Mouse (Mus musculus): ENCODE data around the gene Fam90a1a. TPM values are rescaled to one million over a fixed set of nuclear protein-coding genes. Genes with fewer than 3 reads are reported as not detected.
"Not testable (repeated sequence)": the region's sequence is repeated elsewhere in the genome, so short reads cannot be mapped to it uniquely, and the experiment has no call there.

Gene Fam90a1a
- polyA plus RNA-seq (2015; fragmentation: Nextera tagmentation; extraction: Ambion mirVana): not detected in 2 replicates

DNA sequence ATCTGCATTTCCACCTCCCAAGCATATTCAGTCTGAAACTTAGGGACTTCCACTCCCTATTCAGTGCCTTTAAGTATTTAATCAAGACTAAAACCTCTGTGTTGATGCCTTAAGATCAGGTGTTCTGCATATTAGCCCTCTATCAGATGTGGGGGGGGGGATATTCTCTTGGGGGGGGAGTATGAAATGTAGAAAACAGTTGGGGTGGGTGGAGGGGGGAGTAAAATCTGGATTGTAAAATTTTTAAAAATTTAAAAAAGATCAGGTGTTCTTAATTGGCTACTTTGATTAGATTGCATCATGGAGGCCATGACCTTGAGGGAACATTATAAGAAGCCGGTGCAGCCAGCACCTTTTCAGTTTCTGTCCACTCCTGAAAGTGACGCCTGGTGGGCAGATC lies at the start of gene Fam90a1a:
Gene Fam90a1a (plus strand): TSS at position 301 of the 400 bp plus-strand sequence.
- no peak for DNase-seq (ENCODE audit: low spot score)
- no peaks in the 10 kb centered on the region for H3K4me1 ChIP-seq (ENCODE audit: insufficient read depth, low read depth, low read length)
- ATAC-seq: no peak
- TF ChIP-seq EP300 (IDR thresholded peaks at IDR 0.05): no peak
- TF ChIP-seq CTCF (IDR thresholded peaks at IDR 0.05): no peak
- H3K36me3 ChIP-seq (ENCODE audit: insufficient read depth, low read length): no peaks in the 10 kb centered on the region
- H3K4me3 ChIP-seq (ENCODE audit: low read depth, low read length): no peak within 1 kb of the TSS
- no peak within 1 kb of the TSS for H3K4me2 ChIP-seq (replicated peaks; ENCODE audit: low read depth, low read length)
- 90% methylated on average over 2 of the region's 2 CpGs for WGBS
- H3K9ac ChIP-seq (replicated peaks; ENCODE audit: low read depth): no peak within 1 kb of the TSS
- H3K27me3 ChIP-seq (replicated peaks; ENCODE audit: insufficient read depth, low read length): no peaks in the 10 kb centered on the region
- H3K27ac ChIP-seq (ENCODE audit: low read length): no peak within 1 kb of the TSS
- H3K9me3 ChIP-seq (ENCODE audit: low read length): no peaks in the 10 kb centered on the region

DNA sequence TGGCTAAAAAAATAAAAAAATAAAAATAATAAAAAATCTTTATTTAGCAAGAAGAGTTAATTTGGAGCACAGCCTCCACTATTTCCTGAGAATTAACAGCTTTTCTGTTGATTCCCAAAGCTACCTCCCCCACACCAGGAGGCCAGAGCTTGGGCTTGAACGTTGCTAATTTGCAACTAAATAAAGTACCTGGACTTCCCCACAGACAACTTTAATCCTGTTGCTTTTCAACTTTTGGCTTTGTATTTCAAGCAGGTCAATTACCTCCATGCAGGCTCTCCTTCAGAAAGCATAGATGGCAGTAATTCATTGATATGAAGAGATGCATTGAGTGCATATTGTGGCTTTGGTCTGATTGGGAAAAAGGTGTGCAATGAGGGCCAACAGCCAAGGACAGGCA lies 46.6 kb upstream of the Fam90a1a start:
- Histone ChIP-seq H3K4me2 (replicated peaks; ENCODE audit: low read depth, low read length) (no peak overlapping the region), H3K27ac (ENCODE audit: low read length) (no peak overlapping the region), H3K9me3 (ENCODE audit: low read length) (no peaks in the 10 kb centered on the region), H3K4me3 (ENCODE audit: low read depth, low read length) (no peak overlapping the region), H3K4me1 (ENCODE audit: insufficient read depth, low read depth, low read length) (no peaks in the 10 kb centered on the region), H3K36me3 (ENCODE audit: insufficient read depth, low read length) (no peaks in the 10 kb centered on the region), H3K9ac (replicated peaks; ENCODE audit: low read depth) (no peak overlapping the region), H3K27me3 (replicated peaks; ENCODE audit: insufficient read depth, low read length) (no peaks in the 10 kb centered on the region)
- ATAC-seq: no peak
- no peak for TF ChIP-seq EP300 (IDR thresholded peaks at IDR 0.05)
- no peak for TF ChIP-seq CTCF (IDR thresholded peaks at IDR 0.05)
- WGBS: 7% methylated on average over 1 of the region's 1 CpGs
- no peak for DNase-seq (ENCODE audit: low spot score)

DNA sequence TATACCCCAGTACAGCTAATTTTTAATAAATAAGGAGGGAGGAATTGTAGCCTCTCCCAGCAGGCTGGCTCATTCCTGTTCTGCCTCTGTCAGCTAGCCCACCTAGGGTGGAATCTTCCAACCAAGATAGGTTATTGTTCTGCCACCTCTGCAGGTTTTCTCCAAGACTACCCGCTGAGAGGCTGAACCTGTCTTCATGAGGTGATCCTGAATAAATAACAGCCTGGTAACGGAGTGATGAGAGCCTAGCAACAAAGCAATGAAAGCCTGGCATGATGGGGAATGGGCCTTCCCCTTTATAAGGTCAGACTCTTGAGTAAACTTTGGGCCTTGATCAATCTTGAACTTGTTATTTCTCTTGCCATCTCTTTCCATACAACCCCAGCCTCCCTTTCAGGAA lies 46.0 kb upstream of the Fam90a1a start:
- H3K27me3 ChIP-seq (replicated peaks; ENCODE audit: insufficient read depth, low read length): no peaks in the 10 kb centered on the region
- 19% methylated on average over 2 of the region's 2 CpGs for WGBS

DNA sequence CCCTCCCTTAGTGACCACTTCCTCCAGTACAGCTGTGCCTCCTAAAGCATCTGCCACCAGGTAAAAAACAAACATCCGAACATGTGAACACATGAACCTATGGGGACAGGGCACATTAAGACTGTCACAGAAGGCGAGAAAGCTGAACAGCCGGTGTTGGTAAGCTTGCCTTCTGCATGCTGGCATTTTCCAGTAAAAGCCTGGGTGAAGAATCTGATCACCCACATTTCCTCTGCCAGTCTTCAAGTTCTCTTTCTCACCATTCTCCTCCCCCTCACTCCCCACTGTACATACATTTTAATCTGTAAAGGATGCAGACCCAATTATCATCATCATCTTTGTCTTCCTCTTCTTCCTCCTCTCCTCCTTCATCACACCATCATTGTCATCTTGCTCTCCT lies 42.9 kb upstream of the Fam90a1a start:
- Histone ChIP-seq H3K27me3 (replicated peaks; ENCODE audit: insufficient read depth, low read length) (no peaks in the 10 kb centered on the region), H3K4me1 (ENCODE audit: insufficient read depth, low read depth, low read length) (no peaks in the 10 kb centered on the region), H3K9me3 (ENCODE audit: low read length) (no peaks in the 10 kb centered on the region), H3K36me3 (ENCODE audit: insufficient read depth, low read length) (no peaks in the 10 kb centered on the region), H3K9ac (replicated peaks; ENCODE audit: low read depth) (no peak overlapping the region), H3K4me3 (ENCODE audit: low read depth, low read length) (no peak overlapping the region), H3K4me2 (replicated peaks; ENCODE audit: low read depth, low read length) (no peak overlapping the region), H3K27ac (ENCODE audit: low read length) (no peak overlapping the region)
- ATAC-seq (no peak), DNase-seq (ENCODE audit: low spot score) (no peak)
- TF ChIP-seq CTCF (IDR thresholded peaks at IDR 0.05) (no peak), EP300 (IDR thresholded peaks at IDR 0.05) (no peak)
- WGBS: 76% methylated on average over 3 of the region's 3 CpGs

More for the DNA sequence above, 46.0 kb upstream of the Fam90a1a start:
- H3K36me3 ChIP-seq (ENCODE audit: insufficient read depth, low read length): no peaks in the 10 kb centered on the region
- H3K9me3 ChIP-seq (ENCODE audit: low read length): no peaks in the 10 kb centered on the region
- DNase-seq (ENCODE audit: low spot score) (no peak), ATAC-seq (no peak)
- no peak overlapping the region for H3K4me3 ChIP-seq (ENCODE audit: low read depth, low read length)
- no peak overlapping the region for H3K9ac ChIP-seq (replicated peaks; ENCODE audit: low read depth)
- TF ChIP-seq CTCF (IDR thresholded peaks at IDR 0.05) (no peak), EP300 (IDR thresholded peaks at IDR 0.05) (no peak)
- no peak overlapping the region for H3K4me2 ChIP-seq (replicated peaks; ENCODE audit: low read depth, low read length)
- H3K27ac ChIP-seq (ENCODE audit: low read length): no peak overlapping the region
- H3K4me1 ChIP-seq (ENCODE audit: insufficient read depth, low read depth, low read length): no peaks in the 10 kb centered on the region

DNA sequence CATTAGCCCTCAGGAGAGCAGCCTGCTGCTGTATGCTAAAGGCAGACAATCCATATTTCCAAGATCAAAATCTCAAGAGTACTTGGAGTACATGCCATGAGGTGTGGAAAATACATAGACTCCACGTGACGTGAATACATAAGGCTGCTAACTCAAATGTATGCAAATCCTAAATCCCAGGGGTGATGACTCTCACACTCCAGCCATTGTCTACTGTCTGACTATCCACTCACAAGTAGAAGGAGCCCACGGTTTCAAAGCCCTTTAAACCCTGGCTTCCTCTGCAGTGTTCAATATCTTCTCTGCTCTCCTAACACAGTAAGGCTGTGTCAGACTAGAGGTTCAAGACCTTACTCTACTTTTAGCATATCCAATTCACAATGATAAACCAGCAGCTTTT lies 27.8 kb upstream of the Fam90a1a start:
- H3K27me3 ChIP-seq (replicated peaks; ENCODE audit: insufficient read depth, low read length); H3K9ac ChIP-seq (replicated peaks; ENCODE audit: low read depth); H3K27ac ChIP-seq (ENCODE audit: low read length); H3K4me2 ChIP-seq (replicated peaks; ENCODE audit: low read depth, low read length); ATAC-seq; DNase-seq (ENCODE audit: low spot score); H3K4me3 ChIP-seq (ENCODE audit: low read depth, low read length); H3K4me1 ChIP-seq (ENCODE audit: insufficient read depth, low read depth, low read length); H3K9me3 ChIP-seq (ENCODE audit: low read length); H3K36me3 ChIP-seq (ENCODE audit: insufficient read depth, low read length): not testable (repeated sequence)
- WGBS: 74% methylated on average over 3 of the region's 3 CpGs

DNA sequence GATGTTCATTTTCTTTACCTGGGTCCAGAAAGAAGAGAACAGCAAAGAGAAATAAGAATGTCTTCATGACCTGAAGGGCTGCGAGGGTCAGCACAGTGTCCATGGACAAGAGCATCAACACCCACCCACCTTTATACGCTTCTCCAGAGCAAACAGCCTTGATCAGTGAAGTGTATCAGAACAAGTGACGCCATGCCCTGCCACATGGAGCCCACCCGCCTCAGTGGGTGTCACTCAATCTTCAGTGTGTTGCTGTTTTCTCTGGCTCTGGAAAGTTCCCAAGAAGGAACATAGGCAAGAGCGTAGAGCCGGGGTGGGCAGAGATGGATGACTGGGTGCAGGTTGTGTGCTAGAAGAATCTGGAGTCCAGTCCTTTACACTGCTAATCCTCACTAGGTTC lies 25.9 kb upstream of the Fam90a1a start, which contains the start of gene Defb15:
Gene Defb15 (minus strand): TSS at position 101 of the 400 bp plus-strand sequence.
- WGBS: 87% methylated on average over 6 of the region's 6 CpGs

DNA sequence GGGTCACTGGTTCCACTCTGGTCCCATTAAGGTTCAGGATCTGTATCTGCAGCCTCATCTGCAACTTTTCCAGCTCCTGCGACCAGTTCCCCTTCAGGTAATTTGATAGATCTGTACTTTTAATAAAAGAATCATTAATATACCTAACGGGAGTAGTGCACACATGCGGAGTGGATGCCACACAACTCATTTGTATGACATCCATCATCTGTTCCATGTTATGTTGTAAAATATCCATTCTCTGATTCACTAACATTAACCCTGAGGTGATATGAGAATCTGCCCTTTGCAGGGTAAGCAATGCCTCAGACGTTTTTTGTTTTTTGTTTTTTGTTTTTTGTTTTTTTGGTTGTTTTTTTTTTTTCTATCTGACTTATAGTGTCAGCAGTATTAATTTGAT lies 20.5 kb upstream of the Fam90a1a start, which contains the start of gene Defb35:
Gene Defb35 (plus strand): TSS at position 301 of the 400 bp plus-strand sequence.
- H3K4me3 ChIP-seq (ENCODE audit: low read depth, low read length): not testable (repeated sequence)
- WGBS: 68% methylated on average over 4 of the region's 4 CpGs

More for the DNA sequence above, 25.9 kb upstream of the Fam90a1a start, which contains the start of gene Defb15:
- no peak for TF ChIP-seq EP300 (IDR thresholded peaks at IDR 0.05)
- H3K4me1 ChIP-seq (ENCODE audit: insufficient read depth, low read depth, low read length): no peaks in the 10 kb centered on the region
- no peak within 1 kb of the TSS for H3K9ac ChIP-seq (replicated peaks; ENCODE audit: low read depth)
- H3K27ac ChIP-seq (ENCODE audit: low read length): no peak within 1 kb of the TSS
- no peaks in the 10 kb centered on the region for H3K36me3 ChIP-seq (ENCODE audit: insufficient read depth, low read length)
- no peaks in the 10 kb centered on the region for H3K27me3 ChIP-seq (replicated peaks; ENCODE audit: insufficient read depth, low read length)
- H3K4me3 ChIP-seq (ENCODE audit: low read depth, low read length): no peak within 1 kb of the TSS
- H3K4me2 ChIP-seq (replicated peaks; ENCODE audit: low read depth, low read length): no peak within 1 kb of the TSS
- ATAC-seq (no peak), DNase-seq (ENCODE audit: low spot score) (no peak)
- no peaks in the 10 kb centered on the region for H3K9me3 ChIP-seq (ENCODE audit: low read length)

More for the DNA sequence above, 20.5 kb upstream of the Fam90a1a start, which contains the start of gene Defb35:
- not testable (repeated sequence) for H3K27ac ChIP-seq (ENCODE audit: low read length); H3K4me2 ChIP-seq (replicated peaks; ENCODE audit: low read depth, low read length); H3K9ac ChIP-seq (replicated peaks; ENCODE audit: low read depth); H3K27me3 ChIP-seq (replicated peaks; ENCODE audit: insufficient read depth, low read length); DNase-seq (ENCODE audit: low spot score); H3K4me1 ChIP-seq (ENCODE audit: insufficient read depth, low read depth, low read length); ATAC-seq; H3K36me3 ChIP-seq (ENCODE audit: insufficient read depth, low read length); H3K9me3 ChIP-seq (ENCODE audit: low read length)

All from lung, postnatal 0 days (tissue).